Mouse (Mus musculus): ENCODE measurements around the gene Rab35. TPM values are rescaled to one million over a fixed set of nuclear protein-coding genes. Genes with fewer than 3 reads are reported as not detected.
A peak's percentile ranks its signal among the peaks of the same experiment; 100 is the strongest.

Rab35 gene
- polyA plus RNA-seq, 1 experiment from 2014 or later, result 18.8 TPM

DNA sequence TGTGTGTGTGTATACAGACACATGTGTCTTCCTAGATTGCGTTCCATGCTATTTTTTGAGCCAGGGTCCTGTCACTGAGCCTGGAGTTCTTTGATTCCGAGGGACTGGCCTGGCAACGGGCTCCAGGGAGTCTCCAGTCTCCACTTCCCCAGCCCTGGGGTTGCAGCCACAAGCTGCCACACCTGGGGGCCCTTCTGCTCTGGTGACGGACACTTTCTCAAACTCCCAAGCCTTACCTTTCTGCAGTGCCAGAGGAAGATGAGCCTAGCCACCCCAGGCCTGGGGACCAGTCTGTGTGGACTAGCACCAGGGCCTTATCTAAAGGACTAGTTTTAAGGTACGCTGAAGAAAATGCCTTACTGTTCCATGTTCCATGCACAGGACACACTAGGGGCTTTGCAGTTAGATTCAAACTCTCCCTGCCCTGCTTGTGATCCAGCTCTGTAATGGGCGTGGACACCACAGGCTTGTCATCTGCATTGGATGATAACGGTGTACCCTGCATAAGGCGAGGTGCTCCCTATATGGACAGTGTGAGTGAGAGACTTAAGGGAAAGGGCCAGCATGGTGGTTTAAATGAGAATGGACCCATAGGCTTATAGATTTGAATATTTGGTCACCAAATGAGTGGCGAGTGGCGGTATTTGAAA is 5.3 kb upstream of the Rab35 start:
- WGBS, result 71% methylated on average over 10 of the region's 10 CpGs
- Histone ChIP-seq H3K36me3 (peaks cover 19% of the 10 kb centered on the region), H3K4me3 (no peak overlapping the region), H3K27ac (peak overlapping the region; percentile 63; the same call in 1 of the 2 replicates), H3K27me3 (ENCODE audit: insufficient read depth, poor library complexity, severe bottlenecking) (no peaks in the 10 kb centered on the region), H3K4me1 (peaks cover 11% of the 10 kb centered on the region), H3K9me3 (no peaks in the 10 kb centered on the region)
- peak; percentile 85 for DNase-seq (ENCODE audit: low spot score)

GRCm38 (mm10) chr5:115628083-115628482 is 3.6 kb upstream of the Rab35 start:
- Histone ChIP-seq H3K27ac (no peak overlapping the region), H3K9me3 (no peaks in the 10 kb centered on the region), H3K36me3 (peaks cover 7% of the 10 kb centered on the region), H3K4me3 (no peak overlapping the region), H3K4me1 (peaks cover 19% of the 10 kb centered on the region), H3K27me3 (ENCODE audit: insufficient read depth, poor library complexity, severe bottlenecking) (no peaks in the 10 kb centered on the region)
- 71% methylated on average over 8 of the region's 8 CpGs for WGBS
- no peak for DNase-seq (ENCODE audit: low spot score)

DNA sequence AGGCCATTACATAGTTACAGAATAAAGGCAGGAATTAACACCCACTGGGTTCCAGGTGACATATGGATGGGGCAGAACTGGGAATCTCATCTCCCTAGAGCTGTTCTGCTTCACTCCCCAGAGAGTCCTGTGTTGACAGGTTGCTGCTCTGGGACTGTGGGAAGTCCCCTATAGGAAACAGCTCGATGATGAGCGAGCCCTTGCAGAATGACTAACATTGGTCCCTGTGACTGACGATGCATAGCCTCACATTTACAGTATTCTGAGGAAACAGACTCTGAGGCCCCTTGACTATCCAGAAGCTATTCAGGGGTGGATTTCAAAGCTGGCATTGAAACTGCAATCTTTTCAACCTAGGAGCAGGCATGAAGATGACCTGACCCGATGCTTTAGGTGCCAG is 2.0 kb upstream of the Rab35 start:
- 78% methylated on average over 4 of the region's 4 CpGs for WGBS
- no peaks in the 10 kb centered on the region for H3K27me3 ChIP-seq (ENCODE audit: insufficient read depth, poor library complexity, severe bottlenecking)
- no peak overlapping the region for H3K27ac ChIP-seq
- H3K9me3 ChIP-seq, result no peaks in the 10 kb centered on the region
- peaks cover 35% of the 10 kb centered on the region for H3K4me1 ChIP-seq
- DNase-seq (ENCODE audit: low spot score), result no peak
- 0 out of 2 replicates have a peak, but pooled peaks cover 3% of the 10 kb centered on the region for H3K36me3 ChIP-seq
- no peak overlapping the region for H3K4me3 ChIP-seq

DNA sequence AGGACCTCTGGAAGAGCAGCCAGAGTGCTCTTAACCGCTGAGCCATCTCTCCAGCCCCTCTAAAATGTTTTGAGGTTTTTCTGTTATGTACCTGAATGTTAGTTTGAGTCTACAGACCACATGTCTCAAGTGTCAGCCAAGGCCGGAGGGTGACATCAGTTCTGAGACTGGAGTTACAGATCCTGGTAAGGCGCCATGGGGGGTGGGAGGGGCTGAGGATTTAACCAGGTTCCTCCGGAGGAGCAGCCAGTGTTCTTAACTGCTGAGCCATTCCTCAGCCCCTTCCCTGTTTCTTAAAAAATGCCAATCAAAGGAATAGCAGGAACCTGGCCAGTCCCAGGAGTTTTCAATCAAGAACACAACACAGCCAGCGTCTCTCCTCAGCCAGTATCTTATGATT is 1.4 kb upstream of the Rab35 start:
- H3K36me3 ChIP-seq, result 0 out of 2 replicates have a peak, but pooled peaks cover 3% of the 10 kb centered on the region
- H3K27me3 ChIP-seq (ENCODE audit: insufficient read depth, poor library complexity, severe bottlenecking), result no peaks in the 10 kb centered on the region
- H3K4me3 ChIP-seq, result no peak overlapping the region
- H3K9me3 ChIP-seq, result no peaks in the 10 kb centered on the region
- no peak overlapping the region for H3K27ac ChIP-seq
- no peak for DNase-seq (ENCODE audit: low spot score)
- peaks cover 41% of the 10 kb centered on the region for H3K4me1 ChIP-seq
- WGBS, result 41% methylated on average over 5 of the region's 5 CpGs

DNA sequence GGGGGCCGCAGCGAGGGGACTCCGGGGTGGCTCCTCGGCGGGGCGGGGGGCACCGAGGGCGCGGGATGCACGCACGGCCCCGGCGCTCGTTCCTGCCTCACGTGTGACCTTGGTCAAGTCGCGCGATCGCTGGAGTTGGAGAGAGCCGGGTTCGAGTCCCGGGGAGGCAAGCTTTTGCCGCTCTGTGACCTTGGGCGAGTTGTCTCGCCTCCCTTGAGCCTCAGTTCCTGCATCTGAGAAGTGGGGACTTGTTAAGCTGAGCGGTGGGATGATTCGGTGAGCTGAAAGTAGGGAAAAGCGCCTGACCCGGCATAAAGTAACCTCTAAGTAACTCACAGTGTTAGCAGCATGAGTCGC is 628 bp downstream of the Rab35 start:
- Histone ChIP-seq H3K4me3 (peak overlapping the region; percentile 77), H3K9me3 (no peaks in the 10 kb centered on the region), H3K27me3 (ENCODE audit: insufficient read depth, poor library complexity, severe bottlenecking) (no peaks in the 10 kb centered on the region), H3K36me3 (peaks cover 8% of the 10 kb centered on the region; the same call in 1 of the 2 replicates), H3K27ac (peak overlapping the region; percentile 89), H3K4me1 (peaks cover 51% of the 10 kb centered on the region)
- no peak for DNase-seq (ENCODE audit: low spot score)
- WGBS, result 2% methylated on average over 27 of the region's 30 CpGs

GRCm38 (mm10) chr5:115633060-115633459 is 1.4 kb downstream of the Rab35 start:
- no peaks in the 10 kb centered on the region for H3K27me3 ChIP-seq (ENCODE audit: insufficient read depth, poor library complexity, severe bottlenecking)
- H3K4me1 ChIP-seq, result peaks cover 54% of the 10 kb centered on the region
- H3K27ac ChIP-seq, result peak overlapping the region; percentile 89; the same call in 1 of the 2 replicates
- 45% methylated on average over 4 of the region's 4 CpGs for WGBS
- H3K9me3 ChIP-seq, result no peaks in the 10 kb centered on the region
- DNase-seq (ENCODE audit: low spot score), result no peak
- peaks cover 15% of the 10 kb centered on the region for H3K36me3 ChIP-seq
- peak overlapping the region; percentile 77 for H3K4me3 ChIP-seq

GRCm38 (mm10) chr5:115634046-115634445 is 2.3 kb downstream of the Rab35 start:
- H3K9me3 ChIP-seq, result no peaks in the 10 kb centered on the region
- 77% methylated on average over 8 of the region's 8 CpGs for WGBS
- H3K27me3 ChIP-seq (ENCODE audit: insufficient read depth, poor library complexity, severe bottlenecking), result no peaks in the 10 kb centered on the region
- no peak overlapping the region for H3K4me3 ChIP-seq
- no peak overlapping the region for H3K27ac ChIP-seq
- H3K36me3 ChIP-seq, result peaks cover 25% of the 10 kb centered on the region
- H3K4me1 ChIP-seq, result peaks cover 54% of the 10 kb centered on the region
- no peak for DNase-seq (ENCODE audit: low spot score)

DNA sequence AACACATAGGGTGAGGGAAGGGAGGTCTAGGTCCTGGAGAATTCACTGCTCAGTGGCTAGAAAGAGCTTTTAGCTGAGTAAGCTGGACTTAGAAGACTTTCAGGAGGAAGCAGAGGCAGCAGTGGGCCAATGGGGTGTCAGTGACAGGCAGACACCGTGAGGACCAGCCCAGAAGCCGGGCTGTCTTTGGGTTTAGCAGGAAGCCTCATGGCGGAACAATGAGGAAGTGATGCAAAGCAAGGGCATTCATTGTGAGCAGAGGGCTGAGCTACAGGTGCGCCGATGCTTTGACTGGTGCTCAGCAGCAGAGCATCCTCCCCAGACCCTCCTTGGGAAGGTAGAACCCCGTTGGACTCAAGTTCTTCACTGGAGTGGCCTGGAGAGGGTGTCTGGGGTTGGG is 3.8 kb downstream of the Rab35 start:
- H3K27me3 ChIP-seq (ENCODE audit: insufficient read depth, poor library complexity, severe bottlenecking), result no peaks in the 10 kb centered on the region
- WGBS, result 65% methylated on average over 6 of the region's 6 CpGs
- H3K27ac ChIP-seq, result 0 out of 2 replicates have a peak overlapping the region, but pooled peaks have one; percentile 6
- peaks cover 40% of the 10 kb centered on the region for H3K36me3 ChIP-seq
- no peak overlapping the region for H3K4me3 ChIP-seq
- H3K9me3 ChIP-seq, result no peaks in the 10 kb centered on the region
- no peak for DNase-seq (ENCODE audit: low spot score)
- peaks cover 57% of the 10 kb centered on the region for H3K4me1 ChIP-seq

- H3K27ac ChIP-seq, result no peak overlapping the region
- no peaks in the 10 kb centered on the region for H3K27me3 ChIP-seq (ENCODE audit: insufficient read depth, poor library complexity, severe bottlenecking)
- no peak for DNase-seq (ENCODE audit: low spot score)
- no peaks in the 10 kb centered on the region for H3K9me3 ChIP-seq
- WGBS, result 90% methylated on average over 9 of the region's 9 CpGs
- no peak overlapping the region for H3K4me3 ChIP-seq
- H3K36me3 ChIP-seq, result peaks cover 93% of the 10 kb centered on the region
- H3K4me1 ChIP-seq, result peaks cover 16% of the 10 kb centered on the region
These were observed 12.5 kb downstream of the Rab35 start for GRCm38 (mm10) chr5:115644192-115644591.

DNA sequence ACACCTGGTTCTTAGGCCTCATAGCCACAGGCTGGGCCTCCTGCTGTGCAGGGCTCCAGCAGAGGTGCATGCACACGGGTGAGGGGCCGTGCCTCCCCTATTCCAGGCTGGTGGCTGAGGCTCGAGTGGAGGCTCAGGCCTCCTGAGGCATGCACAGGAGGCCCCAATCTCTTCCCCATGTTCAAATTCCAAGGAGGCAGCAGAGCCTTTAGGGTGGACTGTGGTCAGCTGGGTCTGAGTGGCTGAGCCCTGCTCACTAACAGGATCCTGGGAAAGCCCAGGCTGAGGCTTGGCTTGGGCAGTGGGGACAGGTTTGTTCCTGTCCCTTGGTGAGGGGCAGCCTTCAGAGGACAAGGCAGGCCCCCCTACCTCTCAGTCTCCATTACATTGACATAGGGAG is 17.2 kb downstream of the Rab35 start:
- 75% methylated on average over 3 of the region's 3 CpGs for WGBS
- Histone ChIP-seq H3K9me3 (no peaks in the 10 kb centered on the region), H3K4me1 (peaks cover 28% of the 10 kb centered on the region), H3K36me3 (peaks cover 46% of the 10 kb centered on the region), H3K27me3 (ENCODE audit: insufficient read depth, poor library complexity, severe bottlenecking) (no peaks in the 10 kb centered on the region), H3K27ac (no peak overlapping the region), H3K4me3 (no peak overlapping the region)
- DNase-seq (ENCODE audit: low spot score), result no peak

- 88% methylated on average over 8 of the region's 8 CpGs for WGBS
- Histone ChIP-seq H3K9me3 (no peaks in the 10 kb centered on the region), H3K4me3 (no peak overlapping the region), H3K27me3 (ENCODE audit: insufficient read depth, poor library complexity, severe bottlenecking) (no peaks in the 10 kb centered on the region), H3K27ac (no peak overlapping the region), H3K36me3 (peaks cover 38% of the 10 kb centered on the region), H3K4me1 (peaks cover 28% of the 10 kb centered on the region)
- no peak for DNase-seq (ENCODE audit: low spot score)
These were observed 18.0 kb downstream of the Rab35 start for GRCm38 (mm10) chr5:115649699-115650098.

DNA sequence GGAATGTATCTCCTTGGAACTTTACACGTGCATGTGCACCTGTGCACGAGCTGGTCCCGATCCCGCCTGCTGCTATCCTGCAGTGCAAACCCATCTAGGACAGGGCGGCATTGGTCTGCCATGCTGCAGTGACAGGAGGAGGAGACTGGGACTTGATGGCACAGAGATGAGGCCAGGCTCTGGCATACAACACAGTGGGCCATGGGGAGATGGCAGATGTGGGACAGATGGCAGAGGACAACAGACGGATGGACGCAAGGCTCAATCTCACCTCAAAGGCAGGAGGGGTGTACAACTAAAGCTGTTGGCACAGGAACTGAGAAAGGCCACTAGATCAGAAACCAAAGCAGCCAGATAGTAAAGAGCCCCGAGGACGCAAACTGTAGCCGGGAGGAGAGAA is 19.2 kb downstream of the Rab35 start:
- 93% methylated on average over 10 of the region's 10 CpGs for WGBS

DNA sequence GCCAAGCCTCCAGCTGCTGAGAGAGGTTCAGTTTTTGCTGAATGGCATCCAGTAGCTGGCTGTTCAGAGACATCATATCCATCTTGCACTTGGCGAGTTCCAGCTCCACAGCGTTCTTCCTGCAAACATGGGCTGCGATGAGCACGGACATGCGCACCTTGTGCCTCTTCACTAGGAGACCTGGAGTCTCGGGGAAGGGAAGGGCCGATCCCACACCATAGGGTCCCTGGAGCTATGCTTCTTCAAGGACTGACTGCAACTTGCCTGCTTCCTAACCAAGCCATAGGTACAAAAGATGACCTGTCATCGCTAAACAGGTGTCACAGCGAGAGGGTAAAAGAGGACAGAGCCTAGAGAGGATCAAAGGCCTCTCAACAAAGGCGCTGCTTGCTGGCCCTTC is 20.1 kb downstream of the Rab35 start:
- 85% methylated on average over 10 of the region's 10 CpGs for WGBS
- Histone ChIP-seq H3K4me3 (no peak overlapping the region), H3K27ac (peak overlapping the region; percentile 4; the same call in 1 of the 2 replicates), H3K36me3 (peaks cover 17% of the 10 kb centered on the region), H3K9me3 (no peaks in the 10 kb centered on the region), H3K27me3 (ENCODE audit: insufficient read depth, poor library complexity, severe bottlenecking) (peaks cover 5% of the 10 kb centered on the region; the same call in 1 of the 2 replicates), H3K4me1 (peaks cover 36% of the 10 kb centered on the region)
- DNase-seq (ENCODE audit: low spot score), result no peak

More for the DNA sequence above, 19.2 kb downstream of the Rab35 start:
- Histone ChIP-seq H3K4me1 (peaks cover 35% of the 10 kb centered on the region), H3K4me3 (no peak overlapping the region), H3K36me3 (peaks cover 26% of the 10 kb centered on the region), H3K27ac (no peak overlapping the region), H3K9me3 (no peaks in the 10 kb centered on the region), H3K27me3 (ENCODE audit: insufficient read depth, poor library complexity, severe bottlenecking) (no peaks in the 10 kb centered on the region)
- DNase-seq (ENCODE audit: low spot score), result no peak

Data from heart, embryonic 10.5 days (tissue).